19 mouse cellular contexts compared by ENCODE assay signal in the genomic region with DNA sequence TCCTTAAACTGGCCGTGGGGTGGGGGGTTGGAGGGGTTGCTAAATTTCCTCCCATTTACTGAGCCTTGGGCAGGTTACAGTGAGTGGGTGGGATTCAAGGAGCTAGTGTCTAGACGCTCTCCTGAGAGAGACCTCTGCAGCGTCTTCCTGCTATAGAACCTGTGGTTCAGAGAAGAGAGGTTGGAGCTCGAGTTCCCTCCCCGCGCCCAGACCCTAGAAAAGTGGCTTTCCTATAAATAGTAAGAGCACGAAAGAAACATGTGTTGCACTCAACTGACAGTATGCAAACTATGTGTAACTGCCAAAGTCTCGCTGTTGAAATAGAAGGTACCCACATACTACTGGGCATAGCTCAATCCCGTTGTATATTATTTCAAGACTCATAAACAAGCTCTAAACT. TPM values are rescaled to one million over a fixed set of nuclear protein-coding genes. Genes with fewer than 3 reads are reported as not detected.
DNase-seq lines count a peak whose midpoint lies in the region; ATAC-seq lines count a peak whose summit lies in the region.
"Had no signal": no experiment of that assay in that cellular context is flagged by ENCODE, and none has a peak within 500 bp of the region (broad histone marks: within the 10 kb centered on the region; RNA-seq: fewer than 3 reads in every experiment).

No protein-coding gene starts in this region.

- H3K36me3 ChIP-seq in heart, embryonic 14.5 days (ENCODE audit: control insufficient read depth, insufficient read depth, low read length) = peaks cover 15% of the 10 kb centered on the region
- peaks cover 26% of the 10 kb centered on the region for H3K36me3 ChIP-seq in hindbrain, embryonic 10.5 days
- H3K36me3 ChIP-seq: midbrain, embryonic 15.5 days had no signal

- no peaks in the 10 kb centered on the region for H3K9me3 ChIP-seq in heart, embryonic 14.5 days (ENCODE audit: control insufficient read depth, low read length)
- no peaks in the 10 kb centered on the region for H3K9me3 ChIP-seq in hindbrain, embryonic 10.5 days
- H3K9me3 ChIP-seq: embryonic facial prominence, embryonic 10.5 days; midbrain, embryonic 15.5 days; neural tube, embryonic 12.5 days had no signal

- WGBS in heart, embryonic 14.5 days = 36% methylated on average over 9 of the region's 9 CpGs
- 89% methylated on average over 9 of the region's 9 CpGs for WGBS in hindbrain, embryonic 10.5 days

- H3K27ac ChIP-seq in heart, embryonic 14.5 days (replicated peaks in 1 of 2; ENCODE audit: control insufficient read depth in 1 of 2, insufficient read depth in 1 of 2, low read depth in 2 of 2, low read length in 2 of 2) = peak overlapping the region; percentile 90 to 94
- no peak overlapping the region for H3K27ac ChIP-seq in hindbrain, embryonic 10.5 days
- H3K27ac ChIP-seq: embryonic facial prominence, embryonic 10.5 days; liver, embryonic 14.5 days; midbrain, embryonic 15.5 days; neural tube, embryonic 12.5 days; stomach, postnatal 0 days had no signal

- intact Hi-C loops in heart, postnatal 25 days (cut with DNase I) = no loop called here

- DNase-seq in heart, postnatal 25 days (ENCODE audit: low spot score) = no peak
- DNase-seq in thymus, postnatal 0 days (ENCODE audit: low spot score) = peak; percentile 64
- no peak for DNase-seq in lung, postnatal 25 days (ENCODE audit: low spot score)
- DNase-seq in hindbrain, embryonic 10.5 days (ENCODE audit: low spot score) = no peak
- DNase-seq: cerebellum, adult 9-11 months; kidney, postnatal 14 days; left cerebral cortex, postnatal 4 days; lung, postnatal 4 days; right cerebral cortex, postnatal 4 days had no signal

- H3K4me1 ChIP-seq in heart, embryonic 14.5 days (ENCODE audit: control insufficient read depth in 2 of 2, insufficient read depth in 2 of 2, low read length in 2 of 2) = peaks cover 17 to 35% of the 10 kb centered on the region in 2 experiments
- peaks cover 10% of the 10 kb centered on the region for H3K4me1 ChIP-seq in hindbrain, embryonic 10.5 days (replicated peaks)
- H3K4me1 ChIP-seq: neural tube, embryonic 12.5 days had no signal

- H3K9ac ChIP-seq in heart, embryonic 14.5 days (ENCODE audit: low read length) = peak overlapping the region; percentile 56; the same call in 1 of the 2 replicates
- H3K9ac ChIP-seq: liver, embryonic 14.5 days; midbrain, embryonic 15.5 days; neural tube, embryonic 12.5 days had no signal

- peak overlapping the region; percentile 45 for H3K4me2 ChIP-seq in heart, embryonic 14.5 days (ENCODE audit: low read length)
- H3K4me2 ChIP-seq: midbrain, embryonic 15.5 days; neural tube, embryonic 12.5 days had no signal

- no peaks in the 10 kb centered on the region for H3K27me3 ChIP-seq in heart, embryonic 14.5 days (ENCODE audit: control insufficient read depth, insufficient read depth, low read length)
- H3K27me3 ChIP-seq in hindbrain, embryonic 10.5 days (ENCODE audit: insufficient read depth, poor library complexity, severe bottlenecking) = no peaks in the 10 kb centered on the region
- H3K27me3 ChIP-seq: midbrain, embryonic 15.5 days; neural tube, embryonic 12.5 days; Patski had no signal

- ATAC-seq in heart, embryonic 14.5 days (ENCODE audit: insufficient number of reproducible peaks, insufficient read depth, low FRiP score, low read depth) = peak; percentile 40; the same call in 1 of the 2 replicates
- ATAC-seq in CD4-positive, CD25-positive, alpha-beta regulatory T cell, adult 4 months = peak; percentile 25
- peak; percentile 36 for ATAC-seq in granulocyte monocyte progenitor cell, adult 5-6 weeks (replicated peaks; ENCODE audit: poor library complexity, severe bottlenecking)
- ATAC-seq: intestine, postnatal 0 days; midbrain, embryonic 15.5 days; Patski had no signal

- no peak overlapping the region for H3K4me3 ChIP-seq in heart, embryonic 14.5 days (ENCODE audit: control insufficient read depth in 1 of 2, insufficient read depth in 1 of 2, low read depth in 1 of 2, low read length in 2 of 2)
- no peak overlapping the region for H3K4me3 ChIP-seq in hindbrain, embryonic 10.5 days
- H3K4me3 ChIP-seq: embryonic facial prominence, embryonic 10.5 days; midbrain, embryonic 15.5 days; neural tube, embryonic 12.5 days had no signal

RNA-seq across cellular contexts. Expression of a gene that starts 49.7 kb away (rescaled TPM):
- polyA plus RNA-seq in heart, embryonic 14.5 days (2014; fragmentation: Nextera tagmentation; extraction: Ambion mirVana) = 30.5 and 35.0 TPM in 2 replicates
- 10 to 100 TPM; 35.7 to 41.5 TPM for total RNA-seq in heart, postnatal 25 days (2021)
- 100 to 1,000 TPM; 101 TPM for polyA plus RNA-seq in CD4-positive, CD25-positive, alpha-beta regulatory T cell, adult 4 months (2017; shearing (Covaris generic))
- total RNA-seq in granulocyte monocyte progenitor cell, adult 5-6 weeks (2014; fragmentation: Nextera tagmentation) = 64.8 and 74.0 TPM in 2 replicates
- 75.9 and 87.8 TPM in 2 replicates for total RNA-seq in granulocyte monocyte progenitor cell, adult 5-6 weeks (2017)
- 46.9 and 63.2 TPM in 2 replicates for polyA plus RNA-seq in thymus, postnatal 0 days (2015; fragmentation: Nextera tagmentation; extraction: Ambion mirVana)
- 29.4 and 30.7 TPM in 2 replicates for polyA plus RNA-seq in hindbrain, embryonic 10.5 days (2016; fragmentation: Nextera tagmentation; extraction: Ambion mirVana)
